Comparison of ENCODE assay signal across 9 mouse cellular contexts in genomic region chr3:134630135-134630516, GRCm38 (mm10).
DNase-seq lines count a peak whose midpoint lies in the region; ATAC-seq and TF ChIP-seq lines count a peak whose summit lies in the region.
"Had no signal": no experiment of that assay in that cellular context is flagged by ENCODE, and none has a peak within 500 bp of the region (broad histone marks: within the 10 kb centered on the region; RNA-seq: fewer than 3 reads in every experiment).

No protein-coding gene starts in this region.

- H3K36me3 ChIP-seq in lung, embryonic 14.5 days (ENCODE audit: insufficient read depth), result no peaks in the 10 kb centered on the region
- H3K36me3 ChIP-seq in forebrain, embryonic 13.5 days (ENCODE audit: poor library complexity, severe bottlenecking), result no peaks in the 10 kb centered on the region
- H3K36me3 ChIP-seq in hindbrain, embryonic 16.5 days (ENCODE audit: control insufficient read depth, insufficient read depth, low read length), result no peaks in the 10 kb centered on the region
- no peaks in the 10 kb centered on the region for H3K36me3 ChIP-seq in neural tube, embryonic 13.5 days
- no peaks in the 10 kb centered on the region for H3K36me3 ChIP-seq in liver, postnatal 0 days (replicated peaks; ENCODE audit: insufficient read depth, low read length)

- 33% methylated on average over 9 of the region's 9 CpGs for WGBS in lung, embryonic 14.5 days
- WGBS in forebrain, embryonic 13.5 days, result 48% methylated on average over 9 of the region's 9 CpGs
- 40% methylated on average over 9 of the region's 9 CpGs for whole genome bisulfite sequencing in hindbrain, embryonic 16.5 days
- WGBS in neural tube, embryonic 13.5 days, result 50% methylated on average over 9 of the region's 9 CpGs
- 55% methylated on average over 9 of the region's 9 CpGs for WGBS in liver, postnatal 0 days (ENCODE audit: insufficient replicate concordance)

- H3K9me3 ChIP-seq in lung, embryonic 14.5 days (ENCODE audit: low read depth, low read length), result no peaks in the 10 kb centered on the region
- no peaks in the 10 kb centered on the region for H3K9me3 ChIP-seq in forebrain, embryonic 13.5 days (replicated peaks)
- H3K9me3 ChIP-seq in hindbrain, embryonic 16.5 days (ENCODE audit: control insufficient read depth, low read length), result no peaks in the 10 kb centered on the region
- no peaks in the 10 kb centered on the region for H3K9me3 ChIP-seq in neural tube, embryonic 13.5 days
- no peaks in the 10 kb centered on the region for H3K9me3 ChIP-seq in liver, postnatal 0 days (ENCODE audit: low read length)

- peak; percentile 71 for ATAC-seq in lung, embryonic 14.5 days (ENCODE audit: insufficient read depth)
- ATAC-seq in forebrain, embryonic 13.5 days, result peak; percentile 56; the same call in 1 of the 2 replicates
- ATAC-seq in hindbrain, embryonic 16.5 days, result peak; percentile 54; the same call in 1 of the 2 replicates
- ATAC-seq in neural tube, embryonic 13.5 days (ENCODE audit: low read depth), result 0 out of 2 replicates have a peak, but pooled peaks have one; percentile 42
- no peak for ATAC-seq in CD4-positive, CD25-positive, alpha-beta regulatory T cell, adult 4 months
- no peak for ATAC-seq in liver, postnatal 0 days

- DNase-seq in lung, embryonic 14.5 days, result no peak
- no peak for DNase-seq in lung, postnatal 36 days
- no peak for DNase-seq in thymus, postnatal 10 days (ENCODE audit: low spot score in 2 of 2)
- no peak for DNase-seq in liver, postnatal 0 days
- DNase-seq: kidney, adult 11 months had no signal

- H3K27ac ChIP-seq in lung, embryonic 14.5 days (ENCODE audit: low read depth), result no peak overlapping the region
- H3K27ac ChIP-seq in forebrain, embryonic 13.5 days, result no peak overlapping the region
- no peak overlapping the region for H3K27ac ChIP-seq in hindbrain, embryonic 16.5 days (ENCODE audit: low read depth, low read length)
- H3K27ac ChIP-seq in neural tube, embryonic 13.5 days (replicated peaks), result no peak overlapping the region
- no peak overlapping the region for H3K27ac ChIP-seq in liver, postnatal 0 days (ENCODE audit: low read depth)

- peak overlapping the region; percentile 26; the same call in 1 of the 2 replicates for H3K9ac ChIP-seq in lung, embryonic 14.5 days
- H3K9ac ChIP-seq in forebrain, embryonic 13.5 days, result no peak overlapping the region
- H3K9ac ChIP-seq in hindbrain, embryonic 16.5 days (ENCODE audit: low read depth, low read length), result peak overlapping the region; percentile 50
- H3K9ac ChIP-seq in neural tube, embryonic 13.5 days, result no peak overlapping the region
- H3K9ac ChIP-seq in liver, postnatal 0 days (replicated peaks), result no peak overlapping the region

- H3K4me1 ChIP-seq in lung, embryonic 14.5 days (ENCODE audit: insufficient read depth), result no peaks in the 10 kb centered on the region
- no peaks in the 10 kb centered on the region for H3K4me1 ChIP-seq in forebrain, embryonic 13.5 days
- peaks cover 5% of the 10 kb centered on the region; the same call in 1 of the 2 replicates for H3K4me1 ChIP-seq in hindbrain, embryonic 16.5 days (ENCODE audit: control insufficient read depth, insufficient read depth, low read depth, low read length)
- 0 out of 2 replicates have a peak, but pooled peaks cover 8% of the 10 kb centered on the region for H3K4me1 ChIP-seq in neural tube, embryonic 13.5 days (replicated peaks)
- no peaks in the 10 kb centered on the region for H3K4me1 ChIP-seq in liver, postnatal 0 days (ENCODE audit: insufficient read depth)

- no peaks in the 10 kb centered on the region for H3K27me3 ChIP-seq in lung, embryonic 14.5 days (ENCODE audit: insufficient read depth, low read length)
- no peaks in the 10 kb centered on the region for H3K27me3 ChIP-seq in forebrain, embryonic 13.5 days
- H3K27me3 ChIP-seq in hindbrain, embryonic 16.5 days (replicated peaks; ENCODE audit: control insufficient read depth, insufficient read depth, low read length), result no peaks in the 10 kb centered on the region
- no peaks in the 10 kb centered on the region for H3K27me3 ChIP-seq in neural tube, embryonic 13.5 days
- H3K27me3 ChIP-seq in liver, postnatal 0 days (ENCODE audit: insufficient read depth, low read length), result no peaks in the 10 kb centered on the region

- H3K4me3 ChIP-seq in lung, embryonic 14.5 days (ENCODE audit: low read depth, low read length), result peak overlapping the region; percentile 18
- no peak overlapping the region for H3K4me3 ChIP-seq in forebrain, embryonic 13.5 days
- peak overlapping the region; percentile 12 for H3K4me3 ChIP-seq in hindbrain, embryonic 16.5 days (ENCODE audit: low read length)
- peak overlapping the region; percentile 20; the same call in 1 of the 2 replicates for H3K4me3 ChIP-seq in neural tube, embryonic 13.5 days
- H3K4me3 ChIP-seq in liver, postnatal 0 days (ENCODE audit: low read depth, low read length), result no peak overlapping the region

- H3K4me2 ChIP-seq in lung, embryonic 14.5 days, result peak overlapping the region; percentile 41
- H3K4me2 ChIP-seq in forebrain, embryonic 13.5 days, result no peak overlapping the region
- peak overlapping the region; percentile 54 for H3K4me2 ChIP-seq in hindbrain, embryonic 16.5 days (ENCODE audit: low read length)
- H3K4me2 ChIP-seq in neural tube, embryonic 13.5 days, result peak overlapping the region; percentile 52
- H3K4me2 ChIP-seq in liver, postnatal 0 days (ENCODE audit: low read depth, low read length), result no peak overlapping the region

- TF ChIP-seq EP300 in liver, postnatal 0 days (IDR thresholded peaks at IDR 0.05; ENCODE audit: low read depth), result no peak

- TF ChIP-seq CTCF in lung, embryonic 14.5 days (IDR thresholded peaks at IDR 0.05; ENCODE audit: low read depth), result no peak
- TF ChIP-seq CTCF in liver, postnatal 0 days (IDR thresholded peaks at IDR 0.05; ENCODE audit: low read depth), result no peak

Comparison
In these comparisons a context has a peak if more than half of its experiments do, and no peak if none do; other contexts are left out.
1. ATAC-seq: peak in lung, embryonic 14.5 days (single experiment), forebrain, embryonic 13.5 days (single experiment), hindbrain, embryonic 16.5 days (single experiment) and neural tube, embryonic 13.5 days (single experiment); none in CD4-positive, CD25-positive, alpha-beta regulatory T cell, adult 4 months (single experiment) and liver, postnatal 0 days (single experiment).
2. H3K4me2 ChIP-seq: peak in lung, embryonic 14.5 days (single experiment), hindbrain, embryonic 16.5 days (single experiment) and neural tube, embryonic 13.5 days (single experiment); none in forebrain, embryonic 13.5 days (single experiment) and liver, postnatal 0 days (single experiment).
3. H3K4me3 ChIP-seq: peak in lung, embryonic 14.5 days (single experiment), hindbrain, embryonic 16.5 days (single experiment) and neural tube, embryonic 13.5 days (single experiment); none in forebrain, embryonic 13.5 days (single experiment) and liver, postnatal 0 days (single experiment).
4. H3K9ac ChIP-seq: peak in lung, embryonic 14.5 days (single experiment) and hindbrain, embryonic 16.5 days (single experiment); none in forebrain, embryonic 13.5 days (single experiment), neural tube, embryonic 13.5 days (single experiment) and liver, postnatal 0 days (single experiment).